Mouse (Mus musculus) stomach, embryonic 16.5 days (tissue): ENCODE results near the gene Tusc2. TPM values are rescaled to one million over a fixed set of nuclear protein-coding genes. Genes with fewer than 3 reads are reported as not detected.
A peak's percentile ranks its signal among the peaks of the same experiment; 100 is the strongest.

Experiments
- ATAC-seq: fragments of 200-750 bp; cut with Nextera tagmentation; 2 replicates; pipeline ENCODE4 v1.8.0; 2017; ENCODE audit warnings: moderate number of reproducible peaks, moderate TSS enrichment; ENCODE audit not compliant: insufficient read depth, low FRiP score
- H3K27ac ChIP-seq: fragments of 300-500 bp; sonication (generic); 2 replicates; pipeline ENCODE4 v1.5.1; 2014; ENCODE audit warnings: low read length
- H3K27me3 ChIP-seq: fragments of 300-500 bp; sonication (generic); 2 replicates; pipeline ENCODE4 v1.6.1; 2014; ENCODE audit warnings: low read length, control low read depth, mixed read lengths; ENCODE audit not compliant: control insufficient read depth, insufficient read depth
- H3K36me3 ChIP-seq: fragments of 300-500 bp; sonication (generic); 2 replicates; pipeline ENCODE4 v1.6.1; 2014; ENCODE audit warnings: low read length; ENCODE audit not compliant: control insufficient read depth, insufficient read depth
- H3K4me1 ChIP-seq: fragments of 300-500 bp; sonication (generic); 2 replicates; pipeline ENCODE4 v1.6.1; 2014; ENCODE audit warnings: low read length, control low read depth, mixed read lengths; ENCODE audit not compliant: control insufficient read depth, insufficient read depth
- H3K4me2 ChIP-seq: fragments of 300-500 bp; sonication (generic); 2 replicates; pipeline ENCODE4 v1.6.1; 2014; ENCODE audit warnings: low read depth, low read length, mixed read lengths
- H3K4me3 ChIP-seq: fragments of 300-500 bp; sonication (generic); replicated peaks from 2 replicates; pipeline ENCODE4 v1.5.1; 2014; ENCODE audit warnings: mild to moderate bottlenecking, low read length
- H3K9ac ChIP-seq: fragments of 300-500 bp; sonication (generic); 2 replicates; pipeline ENCODE4 v1.6.1; 2014; ENCODE audit warnings: low read length
- H3K9me3 ChIP-seq: fragments of 300-500 bp; sonication (generic); replicated peaks from 2 replicates; pipeline ENCODE4 v1.6.1; 2016; ENCODE audit warnings: low read length, control low read depth; ENCODE audit not compliant: control insufficient read depth
- WGBS: fragments of 180-500 bp; shearing (Covaris S2); extraction: QIAGEN DNeasy Blood & Tissue Kit; methylation state at CpG from one replicate; pipeline ENCODE4 v1.1.7; 2014; 5-methylcytosine and 5-hydroxymethylcytosine counted together
- polyA plus RNA-seq: library from polyadenylated mRNA; unstranded; fragments of >200 nt; fragmentation: Nextera tagmentation; extraction: Ambion mirVana; gene quantifications from 2 replicates; pipeline ENCODE4 v1.2.1, GENCODE M21; 2015

Tusc2 gene
- polyA plus RNA-seq, 1 experiment from 2014 or later: 38.2 TPM

DNA sequence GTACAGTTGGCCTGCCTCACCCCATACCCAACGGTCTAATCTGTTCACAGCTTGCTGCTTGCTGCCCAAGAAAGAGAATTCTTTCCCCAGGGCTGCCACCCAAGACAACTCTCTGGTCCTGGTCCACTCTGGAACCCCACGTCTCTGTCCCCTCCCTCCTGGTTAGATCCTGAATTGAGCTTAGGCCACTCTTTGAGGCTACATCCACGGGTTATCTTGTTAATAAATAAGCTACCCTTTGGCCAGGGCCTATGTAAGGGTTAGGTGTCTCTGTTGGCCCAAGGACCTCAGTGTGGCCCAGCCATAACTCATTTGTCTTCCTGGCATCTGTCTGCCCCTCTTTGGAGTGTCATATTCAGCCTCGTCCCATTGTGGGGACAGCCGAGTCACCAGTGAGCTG, 35.3 kb downstream of the Tusc2 start:
- Histone ChIP-seq H3K4me2 (no peak overlapping the region), H3K4me1 (0 out of 2 replicates have a peak, but pooled peaks cover 4% of the 10 kb centered on the region), H3K9me3 (no peaks in the 10 kb centered on the region), H3K36me3 (no peaks in the 10 kb centered on the region), H3K27ac (no peak overlapping the region), H3K9ac (no peak overlapping the region), H3K27me3 (no peaks in the 10 kb centered on the region), H3K4me3 (no peak overlapping the region)
- WGBS: 62% methylated on average over 5 of the region's 5 CpGs
- no peak for ATAC-seq

DNA sequence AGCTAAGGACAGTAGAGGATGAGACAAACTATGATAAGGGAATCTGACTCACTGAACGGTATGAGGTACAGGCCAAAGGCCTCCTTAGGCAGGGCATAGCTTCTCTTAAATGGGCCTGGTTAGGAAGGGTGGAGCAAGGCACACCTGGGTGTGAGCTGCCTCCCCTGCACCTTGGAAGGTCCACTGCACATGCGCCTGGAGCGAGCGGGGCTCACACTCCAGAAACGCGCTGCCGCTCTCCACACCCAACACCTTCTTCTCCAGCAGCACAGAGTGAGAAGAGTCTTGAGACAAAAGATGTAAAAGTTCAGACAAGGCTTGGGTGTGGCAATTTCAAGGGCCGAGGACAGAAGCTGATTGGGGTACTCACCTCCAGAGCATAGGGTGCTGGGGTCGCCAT, 36.4 kb downstream of the Tusc2 start:
- WGBS: 81% methylated on average over 9 of the region's 9 CpGs
- no peak overlapping the region for H3K27ac ChIP-seq
- H3K9me3 ChIP-seq: no peaks in the 10 kb centered on the region
- no peak for ATAC-seq
- no peak overlapping the region for H3K4me2 ChIP-seq
- H3K4me3 ChIP-seq: no peak overlapping the region
- H3K4me1 ChIP-seq: peaks cover 4% of the 10 kb centered on the region; the same call in 1 of the 2 replicates
- no peak overlapping the region for H3K9ac ChIP-seq
- H3K36me3 ChIP-seq: no peaks in the 10 kb centered on the region
- no peaks in the 10 kb centered on the region for H3K27me3 ChIP-seq

DNA sequence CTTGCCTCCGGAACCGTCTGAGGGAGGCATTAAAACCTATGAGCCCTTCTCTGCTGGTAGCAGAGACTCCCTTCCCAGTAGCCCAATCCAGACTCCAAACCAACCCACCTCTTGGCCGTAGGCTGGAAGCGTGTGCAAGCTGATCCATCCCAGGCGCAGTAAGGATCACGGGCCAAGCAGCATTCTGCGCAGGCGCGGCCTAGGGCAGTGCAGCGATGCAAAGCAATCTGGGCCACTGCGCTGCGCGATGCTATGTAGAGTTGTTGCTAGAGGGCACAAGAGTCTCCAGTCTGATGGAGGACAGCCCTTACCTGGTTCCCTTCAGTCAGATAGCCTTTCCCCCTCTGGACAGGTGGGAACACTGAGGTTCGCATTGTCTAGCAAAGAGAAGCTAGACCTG, 36.8 kb downstream of the Tusc2 start:
- Histone ChIP-seq H3K27me3 (no peaks in the 10 kb centered on the region), H3K4me2 (no peak overlapping the region)

DNA sequence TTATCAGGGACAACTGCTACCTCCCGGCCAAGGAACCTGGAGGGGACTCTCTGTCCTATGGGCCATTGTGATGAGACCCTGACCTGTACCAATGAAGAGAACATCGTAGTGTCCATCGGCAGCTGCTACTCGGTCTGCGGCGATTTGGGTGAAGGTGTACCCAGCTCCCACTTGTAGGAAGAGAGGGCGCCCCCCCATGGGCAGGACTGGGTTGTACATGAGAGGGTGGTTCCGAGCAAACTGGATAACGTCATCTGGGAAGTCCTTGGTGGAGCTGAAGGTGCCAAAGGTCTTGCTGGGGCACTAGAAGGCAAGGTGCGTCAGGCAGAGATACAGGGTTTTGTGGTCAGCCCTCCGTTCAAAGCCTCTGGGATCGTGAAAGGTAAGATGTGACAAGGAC, 37.7 kb downstream of the Tusc2 start:
- Histone ChIP-seq H3K9ac (no peak overlapping the region), H3K4me1 (peaks cover 14% of the 10 kb centered on the region; the same call in 1 of the 2 replicates), H3K4me2 (no peak overlapping the region), H3K27ac (no peak overlapping the region), H3K27me3 (no peaks in the 10 kb centered on the region), H3K4me3 (no peak overlapping the region), H3K36me3 (no peaks in the 10 kb centered on the region), H3K9me3 (no peaks in the 10 kb centered on the region)
- WGBS: 74% methylated on average over 12 of the region's 12 CpGs
- no peak for ATAC-seq

More for the DNA sequence above, 36.8 kb downstream of the Tusc2 start:
- ATAC-seq: no peak
- Histone ChIP-seq H3K9me3 (no peaks in the 10 kb centered on the region), H3K9ac (no peak overlapping the region; the same call in 1 of the 2 replicates), H3K4me1 (peaks cover 9% of the 10 kb centered on the region; the same call in 1 of the 2 replicates), H3K36me3 (no peaks in the 10 kb centered on the region), H3K4me3 (no peak overlapping the region), H3K27ac (no peak overlapping the region)
- WGBS: 68% methylated on average over 14 of the region's 14 CpGs

DNA sequence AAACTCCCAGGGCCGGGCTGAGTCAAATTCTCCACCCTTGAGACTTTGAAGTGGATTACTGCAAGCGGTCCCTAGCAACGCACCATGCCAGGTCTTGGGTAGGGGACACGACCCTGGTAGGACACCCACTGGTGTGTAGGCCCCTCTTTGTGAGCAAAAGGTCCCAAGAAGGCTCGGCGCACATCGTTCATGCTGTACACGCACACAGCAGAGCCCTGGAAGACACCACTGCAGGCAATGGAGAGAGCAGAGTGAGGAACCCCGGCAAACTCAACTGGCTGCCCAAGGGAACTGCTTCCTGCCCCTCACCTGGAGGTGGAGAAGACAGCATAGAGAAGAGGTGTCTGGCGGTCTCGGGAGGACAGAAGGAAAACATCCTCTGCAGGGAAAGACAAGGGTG, 38.2 kb downstream of the Tusc2 start:
- peaks cover 14% of the 10 kb centered on the region; the same call in 1 of the 2 replicates for H3K4me1 ChIP-seq
- ATAC-seq: no peak
- H3K36me3 ChIP-seq: no peaks in the 10 kb centered on the region
- H3K9ac ChIP-seq: no peak overlapping the region
- no peak overlapping the region for H3K27ac ChIP-seq
- 79% methylated on average over 11 of the region's 11 CpGs for WGBS
- H3K4me3 ChIP-seq: no peak overlapping the region
- no peaks in the 10 kb centered on the region for H3K27me3 ChIP-seq
- H3K9me3 ChIP-seq: no peaks in the 10 kb centered on the region
- H3K4me2 ChIP-seq: no peak overlapping the region

GRCm38 (mm10) chr9:107602068-107602648, 39.1 kb downstream of the Tusc2 start:
- H3K27me3 ChIP-seq: no peaks in the 10 kb centered on the region
- no peak overlapping the region for H3K4me3 ChIP-seq
- no peaks in the 10 kb centered on the region for H3K36me3 ChIP-seq
- H3K9me3 ChIP-seq: no peaks in the 10 kb centered on the region
- WGBS: 11% methylated on average over 10 of the region's 10 CpGs
- no peak overlapping the region for H3K27ac ChIP-seq
- peak overlapping the region; percentile 44; the same call in 1 of the 2 replicates for H3K9ac ChIP-seq
- H3K4me1 ChIP-seq: peaks cover 18% of the 10 kb centered on the region; the same call in 1 of the 2 replicates
- no peak overlapping the region; the same call in 1 of the 2 replicates for H3K4me2 ChIP-seq
- ATAC-seq: peak; percentile 67; the same call in 1 of the 2 replicates

- Histone ChIP-seq H3K27me3 (no peaks in the 10 kb centered on the region), H3K36me3 (no peaks in the 10 kb centered on the region), H3K9ac (no peak overlapping the region), H3K4me1 (peaks cover 29% of the 10 kb centered on the region; the same call in 1 of the 2 replicates), H3K27ac (no peak overlapping the region), H3K4me3 (no peak overlapping the region), H3K4me2 (no peak overlapping the region), H3K9me3 (no peaks in the 10 kb centered on the region)
- no peak for ATAC-seq
- WGBS: 71% methylated on average over 6 of the region's 6 CpGs
These were observed 40.2 kb downstream of the Tusc2 start for GRCm38 (mm10) chr9:107603251-107603650.

DNA sequence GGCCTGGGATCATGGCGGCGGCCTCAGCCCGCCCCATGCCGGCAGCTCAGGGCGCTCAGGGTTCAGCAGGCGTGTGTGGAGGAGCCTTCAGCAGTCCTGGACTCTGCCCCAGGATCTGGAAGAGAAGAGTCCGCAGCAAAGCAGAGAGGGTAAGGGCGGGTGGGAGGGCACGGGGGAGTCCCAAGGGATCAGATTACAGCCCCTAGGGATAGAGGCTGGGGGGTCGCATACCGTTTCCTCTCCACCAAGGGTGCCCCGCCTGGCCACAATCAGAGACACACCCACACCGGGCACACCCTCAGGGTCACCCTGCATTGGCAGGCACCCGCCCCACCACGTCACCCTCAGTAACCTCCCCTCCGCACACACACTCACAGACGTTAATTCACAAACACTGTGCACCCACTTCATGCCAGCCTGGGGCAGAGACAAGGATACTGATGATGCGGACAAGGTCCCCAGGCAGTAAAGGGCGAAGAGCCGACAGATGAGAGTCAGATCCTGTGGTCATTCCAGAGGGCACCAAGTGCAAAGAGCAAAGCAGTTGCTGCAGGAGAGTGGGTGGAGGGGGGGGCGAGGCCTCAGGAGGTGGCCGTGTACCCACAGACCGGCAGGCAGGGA, 42.1 kb downstream of the Tusc2 start:
- peak overlapping the region; percentile 69 for H3K9ac ChIP-seq
- H3K36me3 ChIP-seq: no peaks in the 10 kb centered on the region
- H3K27me3 ChIP-seq: no peaks in the 10 kb centered on the region
- peak overlapping the region; percentile 81 for H3K27ac ChIP-seq
- peaks cover 39% of the 10 kb centered on the region for H3K4me1 ChIP-seq
- WGBS: 34% methylated on average over 23 of the region's 23 CpGs
- ATAC-seq: peak; percentile 66
- H3K9me3 ChIP-seq: no peaks in the 10 kb centered on the region
- H3K4me2 ChIP-seq: peak overlapping the region; percentile 51
- peak overlapping the region; percentile 40 for H3K4me3 ChIP-seq

- Histone ChIP-seq H3K4me2 (peak overlapping the region; percentile 39), H3K27ac (peak overlapping the region; percentile 81), H3K27me3 (no peaks in the 10 kb centered on the region), H3K9me3 (no peaks in the 10 kb centered on the region), H3K4me1 (peaks cover 42% of the 10 kb centered on the region), H3K9ac (peak overlapping the region; percentile 62), H3K4me3 (peak overlapping the region; percentile 24), H3K36me3 (no peaks in the 10 kb centered on the region)
- no peak; the same call in 1 of the 2 replicates for ATAC-seq
- 24% methylated on average over 9 of the region's 9 CpGs for WGBS
These were observed 43.5 kb downstream of the Tusc2 start for GRCm38 (mm10) chr9:107606591-107606990.
